Mouse (Mus musculus) neural tube, embryonic 12.5 days (tissue): Measurements from ENCODE around the gene Sema4b. TPM values are rescaled to one million over a fixed set of nuclear protein-coding genes. Genes with fewer than 3 reads are reported as not detected.

ENCODE experiments used
- ATAC-seq: fragments of 200-750 bp; cut with Nextera tagmentation; 2 replicates; pipeline ENCODE4 v1.8.0; 2017; ENCODE audit warnings: low read depth, mild to moderate bottlenecking, moderate TSS enrichment, moderate library complexity; ENCODE audit not compliant: low FRiP score
- H3K27ac ChIP-seq: fragments of 300-500 bp; sonication (generic); 2 replicates; pipeline ENCODE4 v1.5.1; 2016
- H3K27me3 ChIP-seq: fragments of 300-500 bp; sonication (generic); replicated peaks from 2 replicates; pipeline ENCODE4 v1.6.1; 2016; ENCODE audit warnings: mild to moderate bottlenecking
- H3K36me3 ChIP-seq: fragments of 300-500 bp; sonication (generic); 2 replicates; pipeline ENCODE4 v1.6.1; 2016; ENCODE audit warnings: mild to moderate bottlenecking
- H3K4me1 ChIP-seq: fragments of 300-500 bp; sonication (generic); 2 replicates; pipeline ENCODE4 v1.6.1; 2016
- H3K4me2 ChIP-seq: fragments of 300-500 bp; sonication (generic); replicated peaks from 2 replicates; pipeline ENCODE4 v1.6.1; 2016; ENCODE audit warnings: mild to moderate bottlenecking
- H3K4me3 ChIP-seq: fragments of 300-500 bp; sonication (generic); 2 replicates; pipeline ENCODE4 v1.5.1; 2016
- H3K9ac ChIP-seq: fragments of 300-500 bp; sonication (generic); 2 replicates; pipeline ENCODE4 v1.6.1; 2016; ENCODE audit warnings: mild to moderate bottlenecking
- H3K9me3 ChIP-seq: fragments of 300-500 bp; sonication (generic); 2 replicates; pipeline ENCODE4 v1.6.1; 2016; ENCODE audit warnings: mild to moderate bottlenecking
- WGBS: fragments of 180-500 bp; shearing (Covaris S2); methylation state at CpG from one replicate; pipeline ENCODE4 v1.1.7; 2016; 5-methylcytosine and 5-hydroxymethylcytosine counted together
- polyA plus RNA-seq: library from polyadenylated mRNA; unstranded; fragments of >200 nt; fragmentation: Nextera tagmentation; extraction: Ambion mirVana; gene quantifications from 2 replicates; pipeline ENCODE4 v1.2.1, GENCODE M21; 2016

The Sema4b gene
- 18.9 and 20.5 TPM in 2 replicates for polyA plus RNA-seq

- H3K27me3 ChIP-seq = no peaks in the 10 kb centered on the region
- H3K9me3 ChIP-seq = no peaks in the 10 kb centered on the region
- ATAC-seq = peak; percentile 88
- H3K27ac ChIP-seq = peak within 1 kb of the TSS; percentile 57; the same call in 1 of the 2 replicates
- H3K9ac ChIP-seq = peak within 1 kb of the TSS; percentile 61
- peak within 1 kb of the TSS; percentile 79 for H3K4me2 ChIP-seq
- peak within 1 kb of the TSS; percentile 46 for H3K4me3 ChIP-seq
- under 1% methylated on average over 51 of the region's 51 CpGs for WGBS
- H3K4me1 ChIP-seq = peaks cover 49% of the 10 kb centered on the region
- H3K36me3 ChIP-seq = no peaks in the 10 kb centered on the region
These were observed at the start of gene Sema4b for GRCm38 (mm10) chr7:80186531-80187296. Sema4b (plus strand) TSS chr7:80186841.

GRCm38 (mm10) chr7:80138375-80138774, 48.3 kb upstream of the Sema4b start:
- Histone ChIP-seq H3K9ac (no peak overlapping the region), H3K36me3 (no peaks in the 10 kb centered on the region), H3K27me3 (no peaks in the 10 kb centered on the region), H3K4me1 (0 out of 2 replicates have a peak, but pooled peaks cover 8% of the 10 kb centered on the region), H3K4me2 (no peak overlapping the region), H3K27ac (no peak overlapping the region), H3K4me3 (no peak overlapping the region), H3K9me3 (peaks cover 6% of the 10 kb centered on the region; the same call in 1 of the 2 replicates)
- 79% methylated on average over 1 of the region's 1 CpGs for WGBS
- no peak for ATAC-seq

- Histone ChIP-seq H3K36me3 (no peaks in the 10 kb centered on the region), H3K9ac (no peak overlapping the region), H3K4me2 (no peak overlapping the region; the same call in 1 of the 2 replicates), H3K4me1 (peaks cover 13% of the 10 kb centered on the region; the same call in 1 of the 2 replicates), H3K27ac (no peak overlapping the region), H3K9me3 (peaks cover 6% of the 10 kb centered on the region; the same call in 1 of the 2 replicates), H3K4me3 (no peak overlapping the region), H3K27me3 (no peaks in the 10 kb centered on the region)
- WGBS = 17% methylated on average over 9 of the region's 9 CpGs
- ATAC-seq = peak; percentile 44; the same call in 1 of the 2 replicates
These were observed 45.8 kb upstream of the Sema4b start for GRCm38 (mm10) chr7:80140815-80141214.

- 0 out of 2 replicates have a peak overlapping the region, but pooled peaks have one; percentile 0 for H3K27ac ChIP-seq
- H3K4me1 ChIP-seq = peaks cover 13% of the 10 kb centered on the region; the same call in 1 of the 2 replicates
- H3K9me3 ChIP-seq = no peaks in the 10 kb centered on the region
- peak overlapping the region; percentile 7; the same call in 1 of the 2 replicates for H3K4me2 ChIP-seq
- WGBS = 45% methylated on average over 22 of the region's 22 CpGs
- H3K4me3 ChIP-seq = no peak overlapping the region
- no peaks in the 10 kb centered on the region for H3K27me3 ChIP-seq
- 0 out of 2 replicates have a peak overlapping the region, but pooled peaks have one; percentile 13 for H3K9ac ChIP-seq
- ATAC-seq = peak; percentile 52; the same call in 1 of the 2 replicates
- no peaks in the 10 kb centered on the region for H3K36me3 ChIP-seq
These were observed 43.0 kb upstream of the Sema4b start for GRCm38 (mm10) chr7:80143331-80144273.

- ATAC-seq = no peak
- no peak overlapping the region for H3K27ac ChIP-seq
- no peak overlapping the region for H3K4me2 ChIP-seq
- no peaks in the 10 kb centered on the region for H3K36me3 ChIP-seq
- no peaks in the 10 kb centered on the region for H3K9me3 ChIP-seq
- no peaks in the 10 kb centered on the region for H3K27me3 ChIP-seq
- H3K4me3 ChIP-seq = no peak overlapping the region
- 89% methylated on average over 7 of the region's 7 CpGs for WGBS
- peaks cover 13% of the 10 kb centered on the region; the same call in 1 of the 2 replicates for H3K4me1 ChIP-seq
- no peak overlapping the region for H3K9ac ChIP-seq
These were observed 41.9 kb upstream of the Sema4b start for GRCm38 (mm10) chr7:80144695-80145094.

- H3K4me3 ChIP-seq = no peak overlapping the region
- no peak overlapping the region for H3K9ac ChIP-seq
- no peak overlapping the region for H3K27ac ChIP-seq
- 93% methylated on average over 8 of the region's 8 CpGs for WGBS
- H3K4me1 ChIP-seq = peaks cover 10% of the 10 kb centered on the region; the same call in 1 of the 2 replicates
- H3K4me2 ChIP-seq = no peak overlapping the region
- no peaks in the 10 kb centered on the region for H3K36me3 ChIP-seq
- no peak for ATAC-seq
- H3K9me3 ChIP-seq = no peaks in the 10 kb centered on the region
- no peaks in the 10 kb centered on the region for H3K27me3 ChIP-seq
These were observed 40.6 kb upstream of the Sema4b start for GRCm38 (mm10) chr7:80146077-80146476.

GRCm38 (mm10) chr7:80149356-80149755, 37.3 kb upstream of the Sema4b start:
- Histone ChIP-seq H3K4me3 (no peak overlapping the region), H3K4me1 (no peaks in the 10 kb centered on the region)

GRCm38 (mm10) chr7:80152152-80152551, 34.5 kb upstream of the Sema4b start:
- 64% methylated on average over 6 of the region's 6 CpGs for WGBS
- no peak for ATAC-seq
- H3K4me2 ChIP-seq = no peak overlapping the region
- no peaks in the 10 kb centered on the region for H3K9me3 ChIP-seq
- H3K9ac ChIP-seq = no peak overlapping the region
- H3K4me3 ChIP-seq = no peak overlapping the region
- peaks cover 4% of the 10 kb centered on the region for H3K4me1 ChIP-seq
- H3K27me3 ChIP-seq = no peaks in the 10 kb centered on the region
- H3K27ac ChIP-seq = no peak overlapping the region
- no peaks in the 10 kb centered on the region for H3K36me3 ChIP-seq

More at GRCm38 (mm10) chr7:80149356-80149755, 37.3 kb upstream of the Sema4b start:
- Histone ChIP-seq H3K27me3 (no peaks in the 10 kb centered on the region), H3K4me2 (no peak overlapping the region), H3K36me3 (no peaks in the 10 kb centered on the region), H3K27ac (no peak overlapping the region), H3K9me3 (no peaks in the 10 kb centered on the region), H3K9ac (no peak overlapping the region)
- WGBS = 61% methylated on average over 9 of the region's 9 CpGs
- ATAC-seq = no peak

GRCm38 (mm10) chr7:80152756-80153155, 33.9 kb upstream of the Sema4b start:
- no peaks in the 10 kb centered on the region for H3K9me3 ChIP-seq
- H3K4me1 ChIP-seq = peaks cover 5% of the 10 kb centered on the region
- H3K9ac ChIP-seq = no peak overlapping the region
- H3K27ac ChIP-seq = no peak overlapping the region
- H3K4me2 ChIP-seq = no peak overlapping the region
- 94% methylated on average over 8 of the region's 8 CpGs for WGBS
- no peaks in the 10 kb centered on the region for H3K27me3 ChIP-seq
- no peak for ATAC-seq
- no peak overlapping the region for H3K4me3 ChIP-seq
- no peaks in the 10 kb centered on the region for H3K36me3 ChIP-seq

GRCm38 (mm10) chr7:80154689-80155088, 32.0 kb upstream of the Sema4b start:
- WGBS = 89% methylated on average over 3 of the region's 3 CpGs
- Histone ChIP-seq H3K27ac (no peak overlapping the region), H3K4me3 (no peak overlapping the region), H3K9ac (no peak overlapping the region), H3K36me3 (no peaks in the 10 kb centered on the region), H3K9me3 (no peaks in the 10 kb centered on the region), H3K4me2 (no peak overlapping the region), H3K27me3 (no peaks in the 10 kb centered on the region), H3K4me1 (peaks cover 5% of the 10 kb centered on the region)
- ATAC-seq = no peak

- H3K4me3 ChIP-seq = no peak overlapping the region
- H3K4me1 ChIP-seq = peaks cover 5% of the 10 kb centered on the region
- no peaks in the 10 kb centered on the region for H3K36me3 ChIP-seq
- no peaks in the 10 kb centered on the region for H3K27me3 ChIP-seq
- no peak for ATAC-seq
- 52% methylated on average over 13 of the region's 13 CpGs for WGBS
- H3K27ac ChIP-seq = no peak overlapping the region
- H3K4me2 ChIP-seq = no peak overlapping the region
- H3K9me3 ChIP-seq = no peaks in the 10 kb centered on the region
- H3K9ac ChIP-seq = no peak overlapping the region
These were observed 29.9 kb upstream of the Sema4b start for GRCm38 (mm10) chr7:80156711-80157227.
